Mouse (Mus musculus): ENCODE measurements around the gene Gng2.

DNA sequence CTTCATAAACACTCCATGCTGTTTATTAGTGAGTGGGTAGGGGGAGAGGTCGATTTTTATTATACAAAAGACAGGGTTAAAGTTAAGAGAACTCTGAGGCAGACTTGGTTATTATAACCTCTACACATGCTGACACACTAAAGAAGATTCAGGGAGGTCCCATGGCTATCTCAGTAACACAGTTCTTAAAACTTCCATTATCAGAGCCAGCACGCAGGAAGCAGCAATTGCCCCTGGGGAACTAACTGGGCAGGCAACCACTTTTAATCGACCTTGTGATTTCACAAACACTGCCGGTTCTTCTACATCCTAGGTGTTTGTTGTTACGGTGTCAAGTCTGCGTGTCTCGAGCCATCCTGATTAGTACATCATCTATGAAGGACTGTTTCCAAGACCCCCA, 22.4 kb downstream of the Gng2 start:
- TF ChIP-seq CTCF (IDR thresholded peaks at IDR 0.05; ENCODE audit: extremely low read depth, insufficient read length, insufficient replicate concordance, low read depth, low read length), result no peak
- TF ChIP-seq POLR2A (IDR thresholded peaks at IDR 0.05; ENCODE audit: low read depth, low read length), result no peak

All from small intestine, adult 2 months (tissue).